Mouse (Mus musculus): ENCODE data around the gene Bik.

- no peak for TF ChIP-seq CTCF (IDR thresholded peaks at IDR 0.05; ENCODE audit: extremely low read depth, insufficient read length, insufficient replicate concordance, low read depth, low read length)
- TF ChIP-seq POLR2A (IDR thresholded peaks at IDR 0.05; ENCODE audit: low read depth, low read length), result no peak
Observed at GRCm38 (mm10) chr15:83515018-83515417, 11.6 kb upstream of the Bik start.

All from small intestine, adult 2 months (tissue).